Mouse (Mus musculus) brain, embryonic 14.5 days (tissue): ENCODE measurements at regions not wholly inside any gene's neighbourhood (a gene's known extent, or its start where the extent isn't known, plus 50 kb on each side); places are given as distances from the start of the nearest gene placed in this dataset.

Experiments used
- CTCF ChIP-seq: fragments of 200-500 bp; IDR thresholded peaks from 2 replicates; pipeline ENCODE4 v1.5.1; 2012; ENCODE audit warnings: inconsistent platforms, mild to moderate bottlenecking, moderate library complexity, borderline replicate concordance; ENCODE audit not compliant: insufficient read depth, insufficient read length; ENCODE audit errors: extremely low read depth
- POLR2A ChIP-seq: fragments of 200-500 bp; IDR thresholded peaks from 2 replicates; pipeline ENCODE4 v1.6.1; 2012; ENCODE audit warnings: mild to moderate bottlenecking, inconsistent platforms, borderline replicate concordance; ENCODE audit not compliant: poor library complexity, insufficient read depth, insufficient read length, severe bottlenecking; ENCODE audit errors: extremely low read depth

DNA sequence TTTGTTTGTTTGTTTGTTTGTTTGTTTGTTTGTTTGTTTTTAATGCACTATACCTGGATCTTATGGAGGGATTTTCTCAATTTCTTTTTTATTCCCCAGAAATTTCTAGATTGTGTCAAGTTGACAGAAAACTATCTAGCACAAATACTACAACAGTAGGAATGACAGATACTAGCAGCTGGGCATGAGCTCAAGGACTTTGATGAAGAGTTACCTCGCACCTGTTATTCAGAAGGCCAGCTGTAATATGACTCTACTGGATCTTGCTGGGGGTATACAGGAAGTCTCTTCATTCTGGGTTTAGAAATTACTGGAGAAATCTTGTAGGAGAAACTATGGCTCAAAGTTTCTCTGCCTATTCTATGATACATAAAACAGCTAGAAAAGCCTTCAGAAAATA is 994.4 kb downstream of the Basp1 start:
- no peak for TF ChIP-seq CTCF
- no peak for TF ChIP-seq POLR2A
